Mouse (Mus musculus) embryo, embryonic 9.5 days (tissue): ENCODE data around the gene Olfr56.
A peak's percentile ranks its signal among the peaks of the same experiment; 100 is the strongest.
"Not testable (repeated sequence)": the region's sequence is repeated elsewhere in the genome, so short reads cannot be mapped to it uniquely, and the experiment has no call there.

Experiments used
- DNase-seq: peaks from one replicate; pipeline ENCODE4 v3.0.0-alpha.2; 2017; ENCODE audit errors: extremely low spot score

The Olfr56 gene

DNA sequence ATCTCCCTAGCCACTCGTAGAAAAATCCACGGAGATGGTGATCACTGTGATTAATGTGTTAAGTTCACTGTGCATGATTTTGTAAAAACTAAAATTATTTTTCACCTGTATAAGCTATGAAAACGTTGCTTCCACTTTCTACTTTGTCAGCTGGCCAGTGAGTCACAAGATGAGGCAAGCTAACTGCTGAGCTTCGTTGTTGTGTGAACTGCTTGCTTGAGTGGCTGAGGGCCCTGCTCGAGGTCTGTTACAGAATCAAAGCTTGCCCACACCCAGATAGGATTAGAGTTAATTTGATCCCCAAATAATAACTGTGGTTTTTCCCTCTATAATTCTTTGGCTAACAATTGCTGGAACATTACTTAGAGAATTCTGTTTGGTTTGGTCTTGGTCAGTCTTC is 73.2 kb downstream of the Olfr56 start:
- not testable (repeated sequence) for DNase-seq

DNA sequence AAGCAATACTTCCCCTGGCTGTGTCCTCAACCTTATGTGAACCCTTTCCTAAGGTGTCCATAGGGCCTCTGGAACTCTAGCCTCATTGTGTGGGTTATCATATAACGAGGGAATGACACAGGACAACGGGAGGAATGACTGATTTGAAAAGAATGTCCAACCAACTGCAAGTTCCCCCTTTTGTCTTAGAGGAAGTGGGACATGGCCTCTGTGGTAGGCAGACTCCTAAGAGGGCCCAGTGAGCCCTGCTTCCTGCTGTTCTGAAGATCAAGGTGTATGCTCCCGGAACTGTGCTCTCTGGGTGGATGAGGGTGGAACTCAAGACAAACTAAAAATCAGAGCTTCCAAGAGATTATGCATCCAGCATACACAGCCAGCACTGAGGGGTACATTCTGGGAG is 81.4 kb downstream of the Olfr56 start:
- not testable (repeated sequence) for DNase-seq

DNA sequence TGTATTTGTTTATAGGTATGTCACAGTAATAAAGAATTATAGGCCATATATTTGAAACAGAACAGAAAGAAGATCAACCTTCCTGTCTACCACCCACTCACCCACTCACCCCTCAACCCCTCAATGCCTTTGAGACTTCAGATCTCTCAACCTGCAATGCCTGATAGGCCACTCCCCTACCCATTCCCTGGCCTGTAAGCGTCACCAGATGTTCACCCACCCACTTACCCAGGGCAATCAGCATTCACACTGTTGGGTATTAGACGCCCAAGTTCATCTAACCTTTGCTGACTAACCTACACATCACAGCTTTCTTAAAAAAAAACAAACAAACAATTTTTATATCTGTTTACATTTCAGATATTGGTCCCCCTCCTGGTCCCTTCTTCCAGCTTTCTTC is 83.2 kb downstream of the Olfr56 start:
- DNase-seq: not testable (repeated sequence)

DNA sequence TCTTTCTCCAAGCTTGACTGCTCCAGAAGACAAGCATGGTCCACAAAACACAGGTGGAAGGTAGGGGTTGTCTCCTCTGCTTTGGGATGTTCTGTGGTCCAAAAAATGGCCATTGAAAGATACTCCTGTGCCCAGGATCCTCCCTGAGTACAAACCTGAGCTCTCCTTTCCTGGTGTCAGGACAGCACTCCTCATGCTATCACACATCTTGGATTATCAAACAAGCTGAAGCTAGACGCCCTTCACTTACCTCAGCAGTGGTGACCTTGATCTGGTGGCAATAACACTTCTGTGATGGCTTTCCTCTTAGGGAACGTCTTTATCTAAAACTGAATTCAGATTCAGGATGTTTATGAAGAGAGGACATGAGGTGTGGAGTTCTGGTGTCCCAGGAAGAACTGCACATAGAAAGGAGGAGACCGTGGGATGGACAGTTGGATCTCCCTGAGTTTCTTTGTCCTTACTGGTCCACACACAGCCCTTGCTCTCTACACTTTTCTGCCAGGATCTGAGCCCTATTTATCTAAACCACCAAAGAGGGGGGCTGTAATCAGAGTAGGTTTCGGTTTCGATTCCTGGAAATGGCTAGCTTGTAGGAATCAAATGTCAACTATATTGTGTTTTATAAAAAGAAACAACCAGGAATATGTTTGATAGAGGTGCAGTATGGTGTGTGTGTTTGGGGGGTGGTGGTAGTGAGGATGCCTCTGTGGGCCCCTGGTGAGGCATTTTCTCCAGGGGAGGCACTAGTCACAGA is 85.2 kb downstream of the Olfr56 start, which contains the start of gene Tgtp2:
Gene Tgtp2, minus strand, starts transcription at position 494 of the 757 bp plus-strand sequence.
- not testable (repeated sequence) for DNase-seq

DNA sequence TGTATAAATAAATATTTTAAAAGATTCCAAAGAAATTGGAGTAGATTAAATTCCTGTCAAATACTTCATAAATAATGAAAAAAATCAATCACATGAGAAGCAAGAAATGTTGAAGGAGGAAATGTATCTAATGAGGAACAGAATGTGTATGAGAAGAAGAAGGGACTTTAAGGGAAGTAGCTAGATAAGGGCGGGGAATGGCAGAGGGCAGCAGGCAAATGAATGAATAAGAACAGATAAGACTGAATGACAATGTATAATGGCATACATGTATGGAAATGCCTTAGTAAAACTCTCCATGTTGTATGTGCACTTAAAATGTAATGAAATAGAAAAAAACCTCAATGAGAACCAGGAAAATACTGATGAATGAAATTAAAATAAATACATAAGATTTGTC is 89.7 kb downstream of the Olfr56 start:
- no peak for DNase-seq

DNA sequence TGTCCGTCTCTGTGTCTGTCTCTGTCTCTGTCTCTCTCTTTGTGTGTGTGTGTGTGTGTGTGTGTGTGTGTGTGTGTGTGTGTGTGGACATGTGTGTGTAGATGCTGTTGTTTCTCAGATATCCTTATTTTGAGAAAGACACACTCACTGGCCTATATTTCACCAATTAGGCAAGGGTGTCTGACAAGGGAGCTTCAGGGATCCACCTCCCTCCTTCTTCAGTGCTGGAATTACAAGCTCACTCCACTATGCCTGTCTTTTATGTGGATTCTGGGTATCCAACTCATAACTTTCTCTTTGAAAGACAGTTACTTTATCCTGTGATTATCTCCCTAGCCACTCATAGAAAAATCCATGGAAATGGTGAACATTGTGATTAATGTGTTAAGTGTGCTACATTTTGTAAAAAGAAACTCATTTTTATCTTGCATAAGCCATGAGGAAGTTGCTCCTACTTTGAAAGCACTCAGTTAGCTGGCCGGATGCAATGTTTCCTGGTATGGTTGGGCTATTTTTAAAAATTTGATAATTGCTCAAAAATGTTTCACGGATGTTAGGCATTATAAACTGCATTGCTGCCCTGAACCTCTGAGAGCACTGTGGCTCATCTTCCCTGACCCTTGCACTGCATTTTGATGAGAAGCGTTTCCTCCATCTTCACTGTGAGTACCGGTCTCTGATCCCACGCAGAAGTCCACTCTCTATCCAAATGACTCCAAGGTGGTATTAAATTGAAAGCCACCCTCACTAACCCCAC is 97.5 kb downstream of the Olfr56 start, which contains the start of gene Ifi47:
Gene Ifi47, plus strand, starts transcription at position 587 of the 757 bp plus-strand sequence.
- not testable (repeated sequence) for DNase-seq

DNA sequence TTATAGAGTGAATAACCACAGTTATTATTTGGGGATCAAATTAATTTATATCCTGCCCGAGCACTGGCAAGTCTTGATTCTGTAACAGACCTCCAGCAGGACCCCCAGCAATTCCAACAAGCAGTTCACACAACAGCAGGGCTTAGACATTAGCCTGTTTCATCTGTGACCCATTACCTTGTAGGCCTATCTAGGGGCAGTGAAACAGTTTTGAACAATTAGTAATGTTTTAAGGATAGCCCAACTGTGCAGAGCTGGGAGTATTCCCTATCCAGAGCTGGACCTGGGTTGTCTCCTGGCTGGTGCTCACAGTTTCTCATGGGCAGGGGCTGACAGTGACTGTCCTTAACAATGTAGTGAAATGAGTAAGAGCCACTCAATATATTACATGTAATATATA is 98.3 kb downstream of the Olfr56 start:
- DNase-seq: no peak

DNA sequence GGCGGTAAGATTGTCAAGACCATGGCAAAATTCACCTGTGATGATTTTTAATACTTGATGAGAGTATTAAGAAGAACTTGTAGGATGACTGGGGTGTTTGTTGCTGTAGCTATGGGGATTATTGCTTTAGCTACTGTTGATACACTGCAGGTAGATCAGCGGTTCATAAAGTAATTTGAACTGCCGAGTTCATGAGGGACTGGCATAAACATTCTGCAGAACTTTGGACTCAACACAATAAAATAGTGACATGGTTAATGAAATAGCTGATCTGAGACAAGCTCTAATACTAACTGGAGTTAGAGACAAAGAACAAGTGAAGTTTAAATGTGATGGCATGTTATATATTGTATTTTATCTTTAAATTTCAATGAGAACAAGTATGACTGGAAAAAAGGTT is 100.0 kb downstream of the Olfr56 start:
- no peak for DNase-seq

DNA sequence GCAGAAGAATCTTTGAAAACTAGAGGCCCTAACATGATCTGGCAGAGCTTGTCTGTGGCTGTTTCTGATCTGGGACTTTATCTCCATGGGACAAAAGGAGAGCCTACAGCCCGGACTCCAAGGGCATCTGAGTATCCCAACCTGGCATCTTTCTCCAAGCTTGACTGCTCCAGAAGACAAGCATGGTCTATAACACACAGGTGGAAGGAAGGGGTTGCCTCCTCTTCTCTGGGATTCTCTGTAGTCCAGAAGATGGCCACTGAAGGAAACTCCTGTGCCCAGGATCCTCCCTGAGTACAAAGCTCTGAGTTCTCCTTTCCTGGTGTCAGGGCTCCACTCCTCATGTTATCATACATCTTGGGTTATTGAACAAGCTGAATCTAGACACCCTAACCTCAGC is 101.9 kb downstream of the Olfr56 start:
- no peak for DNase-seq

DNA sequence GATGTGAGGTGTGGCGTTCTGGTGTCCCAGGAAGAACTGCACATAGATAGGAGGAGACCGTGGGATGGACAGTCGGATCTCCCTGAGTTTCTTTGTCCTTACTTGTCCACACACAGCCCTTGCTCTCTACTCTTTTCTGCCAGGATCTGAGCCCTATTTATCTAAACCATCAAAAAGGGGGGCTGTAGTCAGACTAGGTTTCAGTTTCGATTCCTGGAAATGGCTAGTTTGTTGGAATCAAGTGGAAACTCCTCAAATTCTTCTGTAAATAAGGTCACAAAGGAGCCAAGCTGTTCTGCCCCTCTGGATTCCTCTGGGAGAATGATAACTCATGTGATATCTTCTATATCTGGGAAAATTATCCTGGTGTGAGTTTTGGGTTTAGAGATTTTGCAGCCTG is 102.7 kb downstream of the Olfr56 start:
- no peak for DNase-seq

DNA sequence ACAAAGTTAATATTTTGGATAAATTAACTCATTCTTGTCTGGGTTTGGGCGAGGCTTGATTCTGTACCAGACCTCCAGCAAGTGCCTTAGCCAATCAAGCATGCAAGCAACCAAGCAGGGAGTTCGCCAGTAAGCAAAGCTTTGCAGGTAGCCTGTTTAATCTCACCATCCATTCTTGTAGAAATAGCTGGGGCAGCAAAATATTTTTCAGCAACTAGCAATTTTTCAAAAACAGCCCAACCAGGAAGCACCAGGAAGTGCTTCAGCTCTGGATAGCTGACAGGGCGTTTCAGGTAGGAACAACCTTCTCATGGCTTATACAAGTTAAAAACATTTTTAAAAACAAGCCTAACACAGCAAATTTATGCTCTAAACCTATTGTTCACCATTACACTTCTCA is 103.2 kb downstream of the Olfr56 start:
- DNase-seq: no peak

DNA sequence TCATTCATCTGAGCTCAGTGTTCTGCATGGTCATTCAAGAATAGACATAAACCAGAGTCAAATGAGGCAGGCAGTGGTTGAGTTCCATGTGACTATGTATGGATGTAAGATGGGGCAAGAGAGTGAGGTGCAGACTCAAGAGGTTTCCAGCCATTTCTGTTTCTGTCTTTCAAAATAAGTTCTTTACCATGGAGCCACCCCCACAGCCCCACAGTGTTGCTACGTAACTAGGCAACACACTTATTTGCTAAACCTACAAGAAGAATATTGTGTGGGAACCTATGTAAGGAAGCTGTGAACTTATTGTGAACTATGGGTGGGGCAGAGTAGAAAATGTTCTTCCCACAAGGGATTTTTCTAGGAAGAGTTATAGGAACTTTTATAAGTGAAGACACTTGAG is 104.5 kb downstream of the Olfr56 start:
- no peak for DNase-seq

DNA sequence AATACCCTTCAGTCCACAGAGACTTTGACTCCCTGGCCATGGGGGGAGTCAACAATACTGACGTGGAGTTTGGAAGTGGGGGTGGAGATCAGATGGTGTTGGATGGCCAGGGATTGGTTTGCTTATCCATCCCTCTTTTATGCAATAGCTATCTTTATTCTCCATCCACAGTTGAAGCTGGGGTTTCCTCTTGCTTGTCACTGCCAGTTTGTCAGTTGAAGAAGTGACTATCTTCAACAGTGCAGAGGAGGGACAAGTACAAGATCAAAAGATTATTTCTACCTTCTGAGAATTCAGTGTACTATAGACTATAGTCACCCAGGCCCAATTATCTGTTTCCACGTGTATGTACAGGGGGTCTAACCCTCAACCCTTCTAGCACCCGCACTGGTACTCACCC is 105.1 kb downstream of the Olfr56 start:
- no peak for DNase-seq

DNA sequence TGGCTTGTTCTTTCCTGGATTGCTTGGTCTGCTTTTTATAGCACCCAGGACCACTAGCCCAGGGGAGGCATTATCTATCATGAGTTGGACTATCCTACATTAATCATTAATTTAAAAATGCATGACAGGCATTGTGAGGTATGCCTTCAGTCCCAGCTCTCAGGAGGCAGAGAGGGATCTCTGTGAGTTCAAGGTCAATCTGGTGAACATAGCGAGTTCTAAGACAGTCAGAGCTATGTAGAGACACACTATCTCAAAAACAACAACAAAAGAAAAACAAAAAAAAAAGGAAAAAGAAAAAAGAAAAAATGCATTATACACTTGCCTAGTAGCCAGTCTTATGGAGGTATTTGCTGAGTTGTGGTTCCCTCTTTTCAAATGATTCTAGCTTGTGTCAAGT is 105.7 kb downstream of the Olfr56 start:
- DNase-seq: no peak

DNA sequence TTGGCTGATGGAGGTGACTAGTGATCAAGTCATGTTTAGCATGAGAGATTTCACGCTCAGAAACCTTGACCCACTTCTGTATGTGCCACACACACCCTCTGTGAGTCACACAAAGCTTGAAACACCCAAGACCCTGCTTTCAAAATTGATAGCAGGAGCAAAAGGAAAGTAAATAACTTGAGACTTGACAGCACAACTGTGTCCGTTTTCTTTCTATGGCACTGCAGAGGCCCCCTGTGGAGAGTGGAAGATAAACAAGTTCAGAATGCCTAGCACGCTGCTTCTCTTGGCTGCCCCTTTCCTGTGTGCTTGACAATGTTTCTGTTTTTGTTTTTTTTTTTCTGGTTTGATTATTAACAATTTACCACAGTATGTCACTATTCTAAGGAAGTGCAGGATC is 106.2 kb downstream of the Olfr56 start:
- no peak for DNase-seq

DNA sequence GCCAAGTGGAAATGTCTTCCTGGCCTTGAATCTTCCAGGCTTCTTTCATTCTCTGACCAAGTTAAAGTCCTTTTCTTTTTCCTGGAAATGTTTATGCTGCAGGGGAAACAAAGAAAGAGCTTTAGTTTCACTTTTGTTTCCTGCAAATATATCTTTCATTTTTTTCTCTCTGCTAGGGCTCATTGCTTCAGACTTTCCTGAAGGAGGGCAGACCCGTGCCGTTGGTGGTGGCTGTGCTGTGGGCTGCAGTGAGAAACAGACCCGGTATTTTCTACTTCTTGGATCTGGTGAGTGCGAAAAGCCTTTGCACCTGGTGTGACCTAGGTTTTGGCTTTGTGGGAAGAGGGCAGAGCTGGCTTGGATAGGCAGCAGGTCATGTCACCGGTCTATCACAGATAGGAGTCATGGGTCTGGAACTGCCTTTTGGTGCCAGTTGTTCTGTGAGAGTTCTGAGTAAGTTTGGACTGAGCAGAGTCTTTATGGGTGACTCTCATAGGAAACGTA is 108.2 kb downstream of the Olfr56 start:
- DNase-seq: no peak

DNA sequence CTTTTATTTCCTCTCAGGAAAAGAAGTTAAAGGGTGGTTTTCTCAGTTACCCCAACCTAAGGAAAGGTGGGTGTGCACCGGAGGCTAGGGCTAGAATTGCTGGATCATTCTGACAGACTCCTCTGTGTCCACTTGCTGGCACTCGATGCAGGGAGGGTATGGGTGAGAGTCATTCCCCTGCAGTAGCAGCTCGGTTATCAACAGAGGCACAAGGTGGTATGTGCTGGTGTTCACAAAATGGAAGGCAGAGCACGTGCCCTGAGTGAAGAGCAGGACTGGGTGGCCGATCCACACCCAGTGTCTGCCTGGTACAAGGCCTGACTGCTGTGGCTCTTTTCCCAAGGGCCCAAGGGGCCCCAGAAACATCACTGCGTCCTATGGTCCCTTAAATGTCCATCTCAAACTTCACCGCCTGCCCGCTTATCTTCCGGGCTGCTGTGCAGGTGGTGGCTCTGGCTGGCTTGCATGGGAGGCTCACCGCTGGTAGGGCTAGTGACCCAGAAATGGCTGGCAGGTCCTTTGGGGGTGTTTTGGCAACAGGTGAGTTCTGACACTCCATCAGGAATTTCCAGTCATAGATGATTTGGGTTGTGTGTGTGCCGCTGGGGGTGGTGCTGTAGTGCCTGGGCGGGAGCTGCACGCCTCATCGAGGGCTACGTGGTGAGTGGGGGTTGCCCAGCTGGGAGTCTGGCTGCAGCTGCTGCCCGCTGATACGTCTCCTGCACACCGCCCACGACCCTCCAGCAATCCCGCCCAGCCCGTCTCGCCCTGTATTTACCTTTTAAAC is 109.3 kb downstream of the Olfr56 start:
- peak; percentile 12 for DNase-seq

DNA sequence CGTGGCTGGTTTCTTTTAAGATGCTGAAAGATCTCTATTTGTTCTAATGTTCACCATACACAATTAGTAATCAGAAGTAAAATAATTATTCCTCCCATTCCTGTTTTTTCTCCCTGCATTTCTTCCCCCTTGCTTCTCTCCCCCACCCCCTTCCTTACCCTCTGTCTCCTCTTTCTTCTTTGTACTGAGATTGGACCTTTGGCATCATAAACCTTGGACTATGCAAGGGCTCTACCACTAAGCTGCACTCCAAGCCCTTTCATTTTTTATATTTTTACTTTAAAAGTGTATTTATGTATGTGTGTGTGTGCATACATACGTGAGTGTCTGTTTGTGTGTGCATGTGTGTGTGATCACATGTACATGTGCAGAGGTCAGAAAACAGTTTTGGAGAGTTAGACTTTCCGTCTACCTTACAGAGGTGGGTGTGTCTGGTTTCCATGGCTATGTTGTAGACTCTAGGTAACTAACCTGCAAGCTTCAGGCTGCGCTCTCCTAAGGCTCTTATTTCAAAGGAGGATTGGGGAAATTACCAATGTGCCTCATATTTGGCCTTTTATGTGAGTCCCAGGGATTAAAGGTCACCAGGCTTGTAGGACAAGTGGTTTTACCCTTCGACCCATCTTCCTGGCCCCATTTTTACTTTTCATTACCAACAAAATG is 110.4 kb downstream of the Olfr56 start:
- no peak for DNase-seq

DNA sequence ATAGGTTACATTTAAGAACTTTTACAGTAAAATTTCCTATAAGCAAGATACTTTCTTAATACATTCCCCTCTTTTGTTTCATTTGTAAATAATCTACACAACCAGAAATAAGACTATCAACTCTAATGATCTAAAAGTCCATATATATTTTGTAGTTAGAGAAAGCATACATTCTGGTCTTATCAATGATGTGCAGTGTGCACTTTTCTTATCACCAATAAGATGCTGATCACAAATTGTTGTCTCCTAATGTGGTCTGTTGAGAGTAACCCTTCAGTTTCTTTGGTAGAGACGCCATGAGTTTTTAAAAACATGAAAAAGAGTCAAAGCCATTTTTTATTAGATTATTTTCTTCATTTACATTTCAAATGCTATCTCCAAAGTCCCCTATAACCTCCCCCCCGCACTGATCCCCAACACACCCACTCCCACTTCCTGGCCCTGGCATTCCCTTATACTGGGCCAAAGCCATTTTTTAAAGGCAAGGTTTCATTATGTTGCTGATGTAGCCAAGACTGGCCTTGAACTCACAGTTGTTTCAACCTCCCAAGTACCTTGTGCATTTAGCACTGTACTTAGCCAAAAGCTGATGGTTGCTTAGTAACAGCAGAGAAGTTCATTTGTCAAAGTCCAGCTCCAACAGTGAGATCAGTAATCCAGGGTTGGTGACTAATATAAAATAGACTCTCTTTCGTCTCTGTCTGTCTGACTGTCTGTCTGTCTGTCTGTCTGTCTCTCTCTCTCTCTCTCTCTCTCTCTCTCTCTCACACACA is 111.2 kb downstream of the Olfr56 start:
- no peak for DNase-seq

DNA sequence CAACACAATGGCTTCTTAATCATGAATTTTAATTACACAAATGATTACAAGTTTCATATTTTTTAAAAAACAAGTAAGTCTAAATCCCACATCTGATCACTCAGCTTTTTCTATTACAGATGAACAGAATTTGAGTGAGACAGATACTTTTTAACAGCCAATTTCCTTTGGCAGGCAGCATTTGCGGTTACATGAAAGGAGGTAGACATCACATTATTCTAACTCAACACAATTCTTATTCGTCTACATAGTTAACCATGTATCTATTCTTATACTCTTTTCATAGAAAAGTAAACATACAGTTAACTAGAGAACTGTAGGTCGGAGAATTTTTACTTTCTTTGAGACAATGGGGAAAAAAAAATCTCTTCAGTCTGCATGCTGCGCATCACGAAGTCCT is 111.9 kb downstream of the Olfr56 start:
- DNase-seq: no peak

DNA sequence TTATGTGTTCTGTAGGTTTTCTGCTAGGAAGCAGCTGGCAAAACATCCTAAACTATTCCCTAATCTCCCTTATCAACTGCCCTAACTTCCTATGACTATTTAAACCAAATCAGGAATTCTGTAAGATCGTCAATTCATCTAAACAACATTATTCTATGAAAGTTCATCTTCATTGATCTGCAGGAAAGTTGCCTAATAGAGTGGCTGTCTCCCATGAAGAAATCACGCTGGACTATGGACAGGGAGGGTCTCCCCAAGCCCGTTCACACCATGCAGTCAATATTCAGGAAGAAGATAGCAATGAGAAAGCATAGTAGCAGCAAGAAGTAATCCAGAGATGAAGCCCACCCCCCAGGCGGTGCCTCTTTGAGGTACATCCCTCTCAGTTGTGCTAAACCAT is 112.5 kb downstream of the Olfr56 start:
- no peak for DNase-seq
